Mouse (Mus musculus) forelimb bud, embryonic 11.5 days (tissue): ENCODE measurements at regions not wholly inside any gene's neighbourhood (a gene's known extent, or its start where the extent isn't known, plus 50 kb on each side); places are given as distances from the start of the nearest gene placed in this dataset.

Experiments
- DNase-seq: peaks from one replicate; pipeline ENCODE4 v3.0.0-alpha.2; 2012; ENCODE audit warnings: low read depth, low spot score

GRCm38 (mm10) chr7:37377889-37378521, 395.4 kb downstream of the Zfp536 start:
- DNase-seq, result no peak

GRCm38 (mm10) chr7:37387871-37388270, 385.6 kb downstream of the Zfp536 start:
- DNase-seq, result no peak

DNA sequence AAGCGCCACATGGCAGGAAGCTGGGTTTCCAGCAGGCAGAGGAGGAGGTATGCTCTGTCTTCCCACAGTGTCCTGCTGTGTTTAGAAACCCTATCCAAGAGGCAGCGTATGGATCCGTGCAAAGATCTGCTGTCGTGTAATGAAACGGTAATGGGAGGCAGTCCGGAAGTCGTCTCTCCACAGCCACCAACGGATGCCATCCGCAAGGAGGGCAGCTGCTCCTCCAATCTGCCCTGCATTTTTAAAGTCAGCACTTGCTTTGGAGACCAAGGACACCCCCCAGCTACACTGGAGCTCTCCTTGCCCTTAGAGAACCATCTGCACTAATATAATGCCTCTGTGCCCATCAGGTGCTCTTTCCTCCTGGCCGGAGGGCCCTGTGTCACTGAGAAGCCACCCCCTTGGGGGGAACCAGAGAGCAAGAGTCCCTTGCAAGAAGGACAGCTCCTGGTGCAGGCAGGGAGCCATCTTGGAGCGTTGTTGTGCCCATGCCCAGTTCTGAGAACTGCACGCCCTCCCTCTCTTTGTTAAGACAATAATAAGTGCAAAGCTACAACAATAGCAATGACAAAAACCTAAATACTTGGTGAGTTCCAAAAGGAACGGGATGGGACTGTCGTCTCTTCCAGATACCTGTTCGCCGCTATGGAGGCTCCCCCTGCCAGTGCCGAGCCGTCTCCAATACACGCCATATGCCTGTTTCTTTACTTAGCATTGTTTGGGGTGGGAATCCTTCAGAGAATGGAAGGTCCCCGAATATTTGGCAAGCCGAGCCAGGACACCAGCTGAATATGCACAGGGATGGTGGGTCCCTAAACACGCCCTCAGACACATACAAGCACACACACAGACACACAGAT, 384.4 kb downstream of the Zfp536 start:
- no peak for DNase-seq

DNA sequence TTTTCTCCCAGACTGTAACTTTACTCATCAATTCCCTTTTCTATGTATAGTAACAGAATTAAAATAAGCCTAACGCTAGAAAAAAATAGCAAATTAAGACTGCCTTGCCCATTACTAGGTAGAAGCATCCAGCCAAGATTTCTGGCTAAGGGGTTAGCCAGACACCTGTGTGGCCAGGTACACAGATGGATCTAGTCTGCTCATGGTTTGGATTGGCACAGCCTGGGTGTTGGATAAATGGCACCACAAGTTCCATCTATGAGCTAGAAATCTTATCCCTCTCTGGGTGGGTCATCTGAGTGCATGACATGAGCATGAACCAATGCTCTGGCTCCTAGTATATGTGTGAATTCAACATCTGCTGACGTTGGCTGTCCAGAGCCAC, 383.7 kb downstream of the Zfp536 start:
- no peak for DNase-seq

DNA sequence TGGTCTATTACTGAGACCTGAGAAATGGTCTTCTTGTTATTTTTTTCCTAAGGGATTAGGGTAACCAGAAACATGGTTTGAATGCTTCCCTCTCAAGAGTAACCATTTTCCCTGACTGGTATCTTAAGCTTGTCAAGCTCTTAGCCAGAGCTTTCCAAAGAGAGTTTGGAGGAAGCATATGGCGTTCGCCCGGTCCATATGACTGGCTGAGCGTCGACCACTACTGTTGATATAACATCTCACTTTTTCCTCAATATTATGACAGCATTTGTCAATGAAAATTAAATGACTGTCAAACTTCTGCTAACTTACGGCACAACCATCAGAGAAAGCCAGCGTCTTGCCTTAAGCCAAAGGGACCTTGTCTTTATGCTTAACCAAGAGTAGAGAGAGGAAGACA, 383.2 kb downstream of the Zfp536 start:
- DNase-seq, result no peak

DNA sequence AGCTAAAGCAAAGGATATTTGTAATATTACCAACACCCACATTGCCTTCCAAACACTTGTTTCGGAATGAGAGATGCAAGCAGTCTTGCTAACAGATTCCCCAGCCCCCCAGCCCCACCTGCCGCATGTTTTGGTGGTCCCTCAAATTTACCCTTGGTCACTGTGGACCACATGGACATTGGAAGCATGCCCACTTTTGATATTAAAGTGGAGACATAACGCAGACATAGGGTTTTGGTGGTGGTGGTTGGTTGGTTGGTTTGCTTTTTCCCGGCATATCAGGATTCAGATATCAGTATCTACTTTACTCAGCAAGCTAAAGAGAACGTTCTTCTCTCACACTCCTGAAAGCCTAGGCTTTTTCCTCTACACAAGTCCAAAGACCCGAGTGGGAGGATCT, 381.3 kb downstream of the Zfp536 start:
- no peak for DNase-seq

- no peak for DNase-seq
Measured at GRCm38 (mm10) chr7:37392604-37393003, 380.8 kb downstream of the Zfp536 start.

DNA sequence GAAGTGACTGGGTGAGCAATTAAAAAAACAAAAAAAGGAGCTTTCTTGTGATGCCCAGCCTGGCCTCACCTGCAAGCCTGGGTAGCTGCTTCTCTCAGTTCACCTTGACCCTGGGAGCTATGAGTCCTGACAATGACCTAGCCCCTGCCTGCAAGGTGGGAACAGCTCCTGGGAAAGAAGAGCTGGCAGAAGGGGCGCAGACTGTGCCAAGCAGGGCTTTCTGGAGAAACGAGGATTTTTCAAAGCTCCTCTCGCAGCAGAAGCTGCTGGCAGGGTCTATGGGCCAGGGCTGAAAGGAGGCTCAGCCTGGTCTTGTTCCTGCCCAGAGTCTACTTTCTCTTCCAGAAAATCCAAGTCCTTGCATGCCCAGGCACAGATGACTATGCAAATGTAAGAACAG, 380.4 kb downstream of the Zfp536 start:
- no peak for DNase-seq

DNA sequence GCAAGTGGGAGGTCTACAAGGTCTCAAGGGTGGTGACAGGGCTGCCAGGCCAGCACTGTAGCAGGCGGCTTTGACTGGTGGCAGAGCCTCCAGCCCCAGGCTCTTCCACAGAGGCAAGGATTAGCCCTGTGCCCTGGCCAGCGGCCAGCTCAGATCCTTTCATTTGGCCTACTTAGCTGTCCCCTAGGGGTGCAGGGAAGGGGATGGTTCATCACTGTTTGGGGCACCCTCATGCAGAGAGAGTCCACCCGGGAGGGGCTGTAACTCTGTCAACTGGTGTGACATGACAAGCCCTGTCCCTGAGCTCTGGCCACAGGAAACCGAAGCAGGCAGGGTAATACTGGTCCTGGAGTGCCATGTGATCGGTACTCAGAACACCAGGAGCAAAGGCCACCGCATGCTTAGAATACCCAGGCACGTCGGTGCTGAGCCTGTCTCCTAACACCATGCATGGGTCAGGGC, 378.4 kb downstream of the Zfp536 start:
- DNase-seq, result no peak

GRCm38 (mm10) chr7:37395881-37396513, 377.4 kb downstream of the Zfp536 start:
- DNase-seq, result no peak

GRCm38 (mm10) chr7:37403483-37403882, 370.0 kb downstream of the Zfp536 start:
- DNase-seq, result no peak

- no peak for DNase-seq
Measured at GRCm38 (mm10) chr7:37413350-37413749, 360.1 kb downstream of the Zfp536 start.

DNA sequence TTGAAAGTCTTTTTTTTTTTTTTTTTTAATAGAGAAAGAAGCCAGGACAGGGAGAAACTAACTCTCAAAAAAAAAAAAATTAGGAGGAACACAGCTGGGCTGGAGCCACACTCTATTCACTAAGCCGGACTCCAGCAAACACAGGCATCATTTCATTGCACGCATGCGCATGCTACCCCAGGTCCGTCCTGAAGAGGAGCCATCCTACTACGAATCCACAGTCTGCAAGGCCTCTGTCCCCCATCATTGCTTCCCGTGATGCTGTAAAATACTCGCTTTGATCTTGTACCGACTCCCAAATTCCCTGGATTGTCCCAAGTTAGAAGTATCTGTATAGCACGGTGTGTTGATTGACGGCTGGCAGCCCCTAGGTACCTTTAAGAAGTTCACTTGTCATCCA, 351.7 kb downstream of the Zfp536 start:
- no peak for DNase-seq
